Mouse (Mus musculus) CH12.LX (cell line): ENCODE results near the gene Pld1. TPM values are rescaled to one million over a fixed set of nuclear protein-coding genes. Genes with fewer than 3 reads are reported as not detected.

Experiments
- DNase-seq: peaks from one replicate; pipeline ENCODE4 v3.0.0-alpha.2; 2013; ENCODE audit errors: extremely low read depth
- H3K27ac ChIP-seq: 2 replicates; pipeline ENCODE4 v1.5.1; 2012; ENCODE audit warnings: low read depth, mild to moderate bottlenecking, control low read depth, moderate library complexity; ENCODE audit not compliant: insufficient read depth
- H3K27me3 ChIP-seq: replicated peaks from 2 replicates; pipeline ENCODE3; 2012; ENCODE audit warnings: inconsistent platforms
- H3K36me3 ChIP-seq, 2 experiments: replicated peaks in 1 of 2; 2 replicates each; pipeline versions ENCODE3 to v1.6.1; 2012; ENCODE audit warnings: inconsistent platforms in 1 of 2, low read length in 1 of 2, mild to moderate bottlenecking in 1 of 2, mixed read lengths in 1 of 2, moderate library complexity in 1 of 2; ENCODE audit not compliant: control insufficient read depth in 1 of 2, insufficient read depth in 1 of 2
- H3K4me1 ChIP-seq, 2 experiments: 2 replicates each; pipeline ENCODE4 v1.6.1; 2012; ENCODE audit warnings: inconsistent platforms in 1 of 2, moderate library complexity in 1 of 2; ENCODE audit not compliant: insufficient read depth in 2 of 2, control insufficient read depth in 1 of 2
- H3K4me2 ChIP-seq: 2 replicates; pipeline ENCODE4 v1.6.1; 2012; ENCODE audit warnings: low read depth, mild to moderate bottlenecking, control low read depth; ENCODE audit not compliant: poor library complexity, insufficient read depth, severe bottlenecking
- H3K4me3 ChIP-seq, 3 experiments: fragments of 150-350 bp in 1 of 3; sonication (generic) in 1 of 3; replicated peaks in 1 of 3; 2 replicates each; pipeline versions ENCODE3 to v1.5.1; 2011 to 2012; ENCODE audit warnings: low read depth in 2 of 3, low read length in 2 of 3, mild to moderate bottlenecking in 2 of 3, moderate library complexity in 2 of 3, control low read depth in 1 of 3, improper control_type of control experiment in 1 of 3, inconsistent platforms in 1 of 3, mixed read lengths in 1 of 3; ENCODE audit not compliant: poor library complexity in 1 of 3
- H3K79me2 ChIP-seq: replicated peaks from 2 replicates; pipeline ENCODE4 v1.6.1; 2012; ENCODE audit warnings: mild to moderate bottlenecking, moderate library complexity; ENCODE audit not compliant: control insufficient read depth, poor library complexity, insufficient read depth, severe bottlenecking; ENCODE audit errors: extremely low read depth
- H3K9ac ChIP-seq: 2 replicates; pipeline ENCODE4 v1.6.1; 2012; ENCODE audit warnings: low read depth, mild to moderate bottlenecking, control low read depth, moderate library complexity; ENCODE audit not compliant: insufficient read depth
- H3K9me3 ChIP-seq: replicated peaks from 2 replicates; pipeline ENCODE3; 2012; ENCODE audit warnings: low read length, inconsistent platforms, mixed read lengths
- BHLHE40 ChIP-seq: IDR thresholded peaks from 2 replicates; pipeline ENCODE4 v1.6.1; 2011; ENCODE audit warnings: mild to moderate bottlenecking, low read depth, low read length, improper control_type of control experiment
- CHD1 ChIP-seq: IDR thresholded peaks from 2 replicates; pipeline ENCODE4 v1.6.1; 2012; ENCODE audit warnings: low read depth, low read length, improper control_type of control experiment, inconsistent platforms
- CTCF ChIP-seq, 2 experiments: IDR thresholded peaks in 1 of 2; conservative IDR thresholded peaks in 1 of 2; 2 replicates each; pipeline ENCODE4 v1.5.1; 2011 to 2012; ENCODE audit warnings: low read depth in 2 of 2, low read length in 2 of 2, improper control_type of control experiment in 1 of 2, inconsistent platforms in 1 of 2, mild to moderate bottlenecking in 1 of 2, moderate library complexity in 1 of 2
- E2F4 ChIP-seq: IDR thresholded peaks from 2 replicates; pipeline ENCODE4 v1.6.1; 2011; ENCODE audit warnings: low read depth, low read length, improper control_type of control experiment; ENCODE audit not compliant: insufficient replicate concordance
- GABPA ChIP-seq: IDR thresholded peaks from 2 replicates; pipeline ENCODE4 v1.6.1; 2012; ENCODE audit warnings: low read depth, low read length, improper control_type of control experiment, inconsistent platforms; ENCODE audit not compliant: insufficient replicate concordance
- IRF4 ChIP-seq: IDR thresholded peaks from 2 replicates; pipeline ENCODE4 v1.6.1; 2014; ENCODE audit warnings: low read depth, mild to moderate bottlenecking, inconsistent platforms, low read length, improper control_type of control experiment
- JUN ChIP-seq: IDR thresholded peaks from 2 replicates; pipeline ENCODE4 v1.6.1; 2011; ENCODE audit warnings: low read depth, mild to moderate bottlenecking, low read length, improper control_type of control experiment, moderate library complexity; ENCODE audit not compliant: insufficient read depth
- JUND ChIP-seq: conservative IDR thresholded peaks from 2 replicates; pipeline ENCODE4 v1.6.1; 2011; ENCODE audit warnings: low read depth, low read length, improper control_type of control experiment
- KAT2A ChIP-seq: IDR thresholded peaks from 2 replicates; pipeline ENCODE4 v1.6.1; 2012; ENCODE audit warnings: low read length, improper control_type of control experiment, inconsistent platforms; ENCODE audit not compliant: insufficient replicate concordance
- MAFK ChIP-seq: IDR thresholded peaks from 2 replicates; pipeline ENCODE4 v1.6.1; 2011; ENCODE audit warnings: low read length, improper control_type of control experiment; ENCODE audit not compliant: insufficient replicate concordance
- MAX ChIP-seq: IDR thresholded peaks from 2 replicates; pipeline ENCODE4 v1.6.1; 2011; ENCODE audit warnings: low read length, improper control_type of control experiment
- MAZ ChIP-seq: IDR thresholded peaks from 2 replicates; pipeline ENCODE4 v1.6.1; 2012; ENCODE audit warnings: low read depth, mild to moderate bottlenecking, inconsistent platforms, low read length, improper control_type of control experiment, moderate library complexity
- MXI1 ChIP-seq: IDR thresholded peaks from 2 replicates; pipeline ENCODE4 v1.6.1; 2011; ENCODE audit warnings: mild to moderate bottlenecking, low read depth, low read length, improper control_type of control experiment
- MYC ChIP-seq: IDR thresholded peaks from 2 replicates; pipeline ENCODE4 v1.6.1; 2011; ENCODE audit warnings: low read depth, mild to moderate bottlenecking, improper control_type of control experiment, low read length
- NELFE ChIP-seq: IDR thresholded peaks from 2 replicates; pipeline ENCODE4 v1.6.1; 2011; ENCODE audit warnings: low read depth, low read length, improper control_type of control experiment
- PAX5 ChIP-seq: IDR thresholded peaks from 2 replicates; pipeline ENCODE4 v1.6.1; 2012; ENCODE audit warnings: low read length, inconsistent platforms, mixed read lengths
- RAD21 ChIP-seq: IDR thresholded peaks from 2 replicates; pipeline ENCODE4 v1.6.1; 2011; ENCODE audit warnings: low read depth, mild to moderate bottlenecking, low read length, improper control_type of control experiment, moderate library complexity
- SIN3A ChIP-seq: IDR thresholded peaks from 2 replicates; pipeline ENCODE4 v1.6.1; 2012; ENCODE audit warnings: low read length, improper control_type of control experiment, inconsistent platforms
- SMC3 ChIP-seq: IDR thresholded peaks from 2 replicates; pipeline ENCODE4 v1.6.1; 2011; ENCODE audit warnings: low read depth, low read length, improper control_type of control experiment
- TBP ChIP-seq: conservative IDR thresholded peaks from 2 replicates; pipeline ENCODE4 v1.6.1; 2011; ENCODE audit warnings: low read depth, low read length, improper control_type of control experiment
- TCF12 ChIP-seq: IDR thresholded peaks from 2 replicates; pipeline ENCODE4 v1.6.1; 2014; ENCODE audit warnings: low read depth, mild to moderate bottlenecking, inconsistent platforms, low read length, improper control_type of control experiment
- UBTF ChIP-seq: IDR thresholded peaks from 2 replicates; pipeline ENCODE4 v1.6.1; 2012; ENCODE audit warnings: low read depth, mild to moderate bottlenecking, inconsistent platforms, low read length, improper control_type of control experiment, moderate library complexity
- USF2 ChIP-seq: conservative IDR thresholded peaks from 2 replicates; pipeline ENCODE4 v1.6.1; 2011; ENCODE audit warnings: low read depth, low read length, improper control_type of control experiment
- ZC3H11A ChIP-seq: IDR thresholded peaks from 2 replicates; pipeline ENCODE4 v1.6.1; 2012; ENCODE audit warnings: low read depth, mild to moderate bottlenecking, inconsistent platforms, low read length, improper control_type of control experiment
- ZKSCAN1 ChIP-seq: IDR thresholded peaks from 2 replicates; pipeline ENCODE4 v1.6.1; 2012; ENCODE audit warnings: low read depth, inconsistent platforms, low read length, improper control_type of control experiment, borderline replicate concordance
- ZMIZ1 ChIP-seq: IDR thresholded peaks from 2 replicates; pipeline ENCODE4 v1.6.1; 2012; ENCODE audit warnings: low read depth, mild to moderate bottlenecking, inconsistent platforms, low read length, improper control_type of control experiment
- ZNF384 ChIP-seq: IDR thresholded peaks from 2 replicates; pipeline ENCODE4 v1.6.1; 2012; ENCODE audit warnings: low read depth, low read length, improper control_type of control experiment, inconsistent platforms
- dilution Hi-C: fragments of 300-500 bp; cut with MboI; formaldehyde crosslinking; loops from 2 replicates; pipeline ENCODE4 v1.14.3; 2020; ENCODE audit warnings: low sequenced_read_pairs; ENCODE audit not compliant: extremely low pct_unique_long_range_greater_than_20kb, extremely low pct_ligation_motif_present
- in situ Hi-C: fragments of 300-500 bp; cut with MboI; formaldehyde crosslinking; loops from 3 replicates; pipeline ENCODE4 v1.14.3; 2019; ENCODE audit warnings: low sequenced_read_pairs, low pct_ligation_motif_present, low pct_unique_long_range_greater_than_20kb, mixed read lengths
- polyA plus RNA-seq: library from polyadenylated mRNA; unstranded; fragments of >175 nt; gene quantifications from 2 replicates; pipeline ENCODE4 v1.2.1, GENCODE M21; 2012; ENCODE audit warnings: low read depth; ENCODE audit not compliant: insufficient read length
- total RNA-seq, 2 experiments: library from RNA; depleted of rRNA; stranded (reverse); fragments of 300-350 nt in 1 of 2; fragments of >200 nt in 1 of 2; gene quantifications; 2 replicates each; pipeline ENCODE4 v1.2.3; 2012 to 2014

Pld1 gene
- total and polyA plus RNA-seq, 3 experiments, result not detected

DNA sequence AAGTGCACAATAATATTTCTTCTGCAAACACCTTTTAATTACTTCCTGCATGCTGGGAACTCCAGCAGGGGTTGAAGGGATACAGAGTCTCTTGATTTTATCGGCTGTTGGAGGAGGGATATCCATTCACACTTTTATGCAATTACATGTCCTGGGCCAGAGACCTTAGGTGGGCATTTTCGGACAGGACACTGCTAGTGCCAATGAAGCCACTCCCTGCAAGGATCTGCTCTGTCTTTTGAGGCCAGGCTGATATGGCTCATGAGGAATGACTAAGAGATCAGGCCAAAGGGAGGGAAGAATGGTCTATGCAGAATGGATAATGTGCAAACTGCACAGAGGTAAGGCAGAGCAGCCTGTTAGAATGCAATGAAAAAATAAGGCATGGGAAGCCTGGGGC lies 145.8 kb downstream of the Pld1 start:
- TF ChIP-seq UBTF (no peak), ZNF384 (no peak), SMC3 (no peak), TCF12 (no peak), ZMIZ1 (no peak), IRF4 (no peak), MAX (no peak), JUN (no peak), RAD21 (no peak), NELFE (no peak), E2F4 (no peak), MXI1 (no peak), CHD1 (no peak), PAX5 (no peak), BHLHE40 (no peak)
- no peak for DNase-seq
- Histone ChIP-seq H3K4me2 (no peak overlapping the region), H3K9ac (no peak overlapping the region), H3K4me1 (no peaks in the 10 kb centered on the region), H3K27me3 (no peaks in the 10 kb centered on the region), H3K36me3 (no peaks in the 10 kb centered on the region), H3K79me2 (no peaks in the 10 kb centered on the region), H3K4me3 (no peak overlapping the region), H3K9me3 (peaks cover 67% of the 10 kb centered on the region), H3K27ac (no peak overlapping the region)
- dilution Hi-C loops, result no loop called here
- in situ Hi-C loops, result no loop called here

- H3K4me3 ChIP-seq, result no peak overlapping the region
- H3K4me1 ChIP-seq, result no peaks in the 10 kb centered on the region
- no peak overlapping the region for H3K4me2 ChIP-seq
- in situ Hi-C loops, result no loop called here
- H3K27ac ChIP-seq, result no peak overlapping the region
- no peak overlapping the region for H3K9ac ChIP-seq
- TF ChIP-seq ZKSCAN1 (no peak), CTCF (conservative IDR thresholded peaks at IDR 0.05 in 1 of 2, IDR thresholded peaks at IDR 0.05 in 1 of 2; ENCODE audit: low read depth in 2 of 2, low read length in 2 of 2) (no peak), ZNF384 (no peak), UBTF (no peak), MAFK (no peak), TBP (no peak), ZC3H11A (no peak), MYC (no peak), TCF12 (no peak), GABPA (no peak), MAX (no peak), JUND (no peak), CHD1 (no peak), RAD21 (no peak), MXI1 (no peak), SIN3A (no peak), MAZ (no peak), KAT2A (no peak), USF2 (no peak), JUN (no peak)
- TF ChIP-seq, all 38 proteins: peak for 0
- H3K27me3 ChIP-seq, result no peaks in the 10 kb centered on the region
- H3K79me2 ChIP-seq, result no peaks in the 10 kb centered on the region
- peaks cover 73% of the 10 kb centered on the region for H3K9me3 ChIP-seq
- H3K36me3 ChIP-seq, result no peaks in the 10 kb centered on the region
- dilution Hi-C loops, result no loop called here
- no peak for DNase-seq
These were observed 152.8 kb downstream of the Pld1 start for GRCm38 (mm10) chr3:28091296-28091695.
